In genomic region chr12:107996773-107997172, GRCm38 (mm10) we compare ENCODE assay signal across 12 mouse cellular contexts. TPM values are rescaled to one million over a fixed set of nuclear protein-coding genes. Genes with fewer than 3 reads are reported as not detected.
A peak's percentile ranks its signal among the peaks of the same experiment; 100 is the strongest.
DNase-seq lines count a peak whose midpoint lies in the region; ATAC-seq and TF ChIP-seq lines count a peak whose summit lies in the region.
"Had no signal": no experiment of that assay in that cellular context is flagged by ENCODE, and none has a peak within 500 bp of the region (broad histone marks: within the 10 kb centered on the region; RNA-seq: fewer than 3 reads in every experiment).

No protein-coding gene starts in this region.

- no peak for TF ChIP-seq CTCF in midbrain, postnatal 0 days (IDR thresholded peaks at IDR 0.05)

- ATAC-seq in limb, embryonic 12.5 days (ENCODE audit: insufficient number of reproducible peaks, insufficient read depth, low FRiP score, low TSS enrichment, low read depth) = no peak
- ATAC-seq in embryonic facial prominence, embryonic 14.5 days (ENCODE audit: low read depth) = no peak
- no peak for ATAC-seq in hindbrain, embryonic 14.5 days (ENCODE audit: low FRiP score)
- no peak for ATAC-seq in midbrain, postnatal 0 days (ENCODE audit: low FRiP score)
- ATAC-seq in intestine, embryonic 16.5 days = no peak

- peak overlapping the region; percentile 9; the same call in 1 of the 2 replicates for H3K4me2 ChIP-seq in limb, embryonic 12.5 days
- H3K4me2 ChIP-seq in embryonic facial prominence, embryonic 14.5 days (ENCODE audit: low read depth, low read length) = peak overlapping the region; percentile 78
- peak overlapping the region; percentile 81 for H3K4me2 ChIP-seq in hindbrain, embryonic 14.5 days (replicated peaks)
- peak overlapping the region; percentile 95 for H3K4me2 ChIP-seq in midbrain, postnatal 0 days (ENCODE audit: low read depth, low read length, poor library complexity, severe bottlenecking)
- H3K4me2 ChIP-seq in intestine, embryonic 16.5 days (ENCODE audit: low read depth, low read length) = no peak overlapping the region
- H3K4me2 ChIP-seq: stomach, embryonic 15.5 days had no signal

- 10% methylated on average over 4 of the region's 4 CpGs for WGBS in limb, embryonic 12.5 days
- 37% methylated on average over 4 of the region's 4 CpGs for WGBS in limb, embryonic 10.5 days
- 32% methylated on average over 4 of the region's 4 CpGs for WGBS in embryonic facial prominence, embryonic 14.5 days
- 51% methylated on average over 4 of the region's 4 CpGs for WGBS in hindbrain, embryonic 14.5 days
- WGBS in midbrain, postnatal 0 days = 42% methylated on average over 4 of the region's 4 CpGs
- 55% methylated on average over 4 of the region's 4 CpGs for WGBS in intestine, embryonic 16.5 days

- H3K4me3 ChIP-seq in limb, embryonic 12.5 days (replicated peaks) = no peak overlapping the region
- no peak overlapping the region for H3K4me3 ChIP-seq in limb, embryonic 10.5 days
- H3K4me3 ChIP-seq in embryonic facial prominence, embryonic 14.5 days (ENCODE audit: low read depth, low read length) = no peak overlapping the region; the same call in 1 of the 2 replicates
- H3K4me3 ChIP-seq in hindbrain, embryonic 14.5 days (replicated peaks; ENCODE audit: low read length) = peak overlapping the region; percentile 23; the same call in 1 of the 2 replicates
- peak overlapping the region; percentile 81; the same call in 1 of the 2 replicates for H3K4me3 ChIP-seq in midbrain, postnatal 0 days (ENCODE audit: low read depth, low read length)
- H3K4me3 ChIP-seq in intestine, embryonic 16.5 days (ENCODE audit: low read length) = no peak overlapping the region
- H3K4me3 ChIP-seq: stomach, embryonic 15.5 days had no signal

- H3K27ac ChIP-seq in limb, embryonic 12.5 days = no peak overlapping the region
- no peak overlapping the region for H3K27ac ChIP-seq in limb, embryonic 10.5 days
- H3K27ac ChIP-seq in embryonic facial prominence, embryonic 14.5 days (replicated peaks; ENCODE audit: low read depth, low read length) = no peak overlapping the region
- peak overlapping the region; percentile 69 for H3K27ac ChIP-seq in hindbrain, embryonic 14.5 days
- peak overlapping the region; percentile 27; the same call in 1 of the 2 replicates for H3K27ac ChIP-seq in midbrain, postnatal 0 days (ENCODE audit: low read depth, low read length)
- no peak overlapping the region for H3K27ac ChIP-seq in intestine, embryonic 16.5 days (ENCODE audit: low read length)
- H3K27ac ChIP-seq: stomach, embryonic 15.5 days had no signal

- H3K9me3 ChIP-seq in limb, embryonic 12.5 days = no peaks in the 10 kb centered on the region
- no peaks in the 10 kb centered on the region for H3K9me3 ChIP-seq in limb, embryonic 10.5 days (replicated peaks)
- no peaks in the 10 kb centered on the region for H3K9me3 ChIP-seq in embryonic facial prominence, embryonic 14.5 days (ENCODE audit: control insufficient read depth, low read length)
- no peaks in the 10 kb centered on the region for H3K9me3 ChIP-seq in hindbrain, embryonic 14.5 days (ENCODE audit: control insufficient read depth, low read length)
- H3K9me3 ChIP-seq in midbrain, postnatal 0 days (ENCODE audit: low read length) = no peaks in the 10 kb centered on the region
- no peaks in the 10 kb centered on the region for H3K9me3 ChIP-seq in intestine, embryonic 16.5 days (ENCODE audit: control insufficient read depth, low read length)
- H3K9me3 ChIP-seq: stomach, embryonic 15.5 days had no signal

- peaks cover 76% of the 10 kb centered on the region for H3K4me1 ChIP-seq in limb, embryonic 12.5 days (replicated peaks)
- peaks cover 84% of the 10 kb centered on the region for H3K4me1 ChIP-seq in limb, embryonic 10.5 days
- H3K4me1 ChIP-seq in embryonic facial prominence, embryonic 14.5 days (ENCODE audit: control insufficient read depth, insufficient read depth, low read length) = peaks cover 43% of the 10 kb centered on the region; the same call in 1 of the 2 replicates
- H3K4me1 ChIP-seq in hindbrain, embryonic 14.5 days (replicated peaks; ENCODE audit: control insufficient read depth, insufficient read depth, low read length) = peaks cover 45% of the 10 kb centered on the region
- peaks cover 6% of the 10 kb centered on the region; the same call in 1 of the 2 replicates for H3K4me1 ChIP-seq in midbrain, postnatal 0 days (ENCODE audit: insufficient read depth, low read length)
- peaks cover 15% of the 10 kb centered on the region for H3K4me1 ChIP-seq in intestine, embryonic 16.5 days (ENCODE audit: control insufficient read depth, insufficient read depth, low read length)

- H3K36me3 ChIP-seq in limb, embryonic 12.5 days = no peaks in the 10 kb centered on the region
- H3K36me3 ChIP-seq in limb, embryonic 10.5 days = no peaks in the 10 kb centered on the region
- no peaks in the 10 kb centered on the region for H3K36me3 ChIP-seq in embryonic facial prominence, embryonic 14.5 days (ENCODE audit: control insufficient read depth, insufficient read depth, low read length)
- H3K36me3 ChIP-seq in hindbrain, embryonic 14.5 days (replicated peaks; ENCODE audit: control insufficient read depth, insufficient read depth) = no peaks in the 10 kb centered on the region
- no peaks in the 10 kb centered on the region for H3K36me3 ChIP-seq in midbrain, postnatal 0 days (ENCODE audit: insufficient read depth, low read length)
- no peaks in the 10 kb centered on the region for H3K36me3 ChIP-seq in intestine, embryonic 16.5 days (ENCODE audit: control insufficient read depth, insufficient read depth, low read length)
- H3K36me3 ChIP-seq: stomach, embryonic 15.5 days had no signal

- H3K9ac ChIP-seq in limb, embryonic 12.5 days (replicated peaks) = no peak overlapping the region
- no peak overlapping the region for H3K9ac ChIP-seq in embryonic facial prominence, embryonic 14.5 days (ENCODE audit: low read depth, low read length)
- peak overlapping the region; percentile 51 for H3K9ac ChIP-seq in hindbrain, embryonic 14.5 days
- H3K9ac ChIP-seq in midbrain, postnatal 0 days (replicated peaks; ENCODE audit: low read length, poor library complexity, severe bottlenecking) = 0 out of 2 replicates have a peak overlapping the region, but pooled peaks have one; percentile 33
- H3K9ac ChIP-seq in intestine, embryonic 16.5 days (ENCODE audit: low read depth, low read length) = no peak overlapping the region
- H3K9ac ChIP-seq: stomach, embryonic 15.5 days had no signal

- H3K27me3 ChIP-seq in limb, embryonic 12.5 days = peaks cover 43% of the 10 kb centered on the region
- peaks cover 39% of the 10 kb centered on the region for H3K27me3 ChIP-seq in limb, embryonic 10.5 days (ENCODE audit: low read depth, poor library complexity, severe bottlenecking)
- H3K27me3 ChIP-seq in embryonic facial prominence, embryonic 14.5 days (replicated peaks; ENCODE audit: control insufficient read depth, insufficient read depth, low read length) = no peaks in the 10 kb centered on the region; the same call in 1 of the 2 replicates
- no peaks in the 10 kb centered on the region for H3K27me3 ChIP-seq in hindbrain, embryonic 14.5 days (ENCODE audit: control insufficient read depth, insufficient read depth, low read length)
- 0 out of 2 replicates have a peak, but pooled peaks cover 3% of the 10 kb centered on the region for H3K27me3 ChIP-seq in midbrain, postnatal 0 days (ENCODE audit: insufficient read depth, low read length)
- no peaks in the 10 kb centered on the region for H3K27me3 ChIP-seq in intestine, embryonic 16.5 days (replicated peaks; ENCODE audit: control insufficient read depth, insufficient read depth, low read length)

- DNase-seq in limb, embryonic 10.5 days (ENCODE audit: low spot score) = no peak
- no peak for DNase-seq in embryonic facial prominence, embryonic 14.5 days (ENCODE audit: low spot score)
- no peak for DNase-seq in hindbrain, embryonic 14.5 days (ENCODE audit: low spot score)
- DNase-seq in midbrain, postnatal 0 days (ENCODE audit: low spot score) = no peak
- DNase-seq in right cerebral cortex, postnatal 25 days = no peak
- DNase-seq in cerebellum, postnatal 4 days (ENCODE audit: low spot score in 2 of 2) = no peak
- DNase-seq: adrenal gland, postnatal 10 days; heart, adult 11 months; lung, postnatal 14 days had no signal

RNA-seq across cellular contexts. Expression of gene Bcl11b, which starts 6.6 kb away (rescaled TPM):
- 19.6 and 19.9 TPM in 2 replicates for polyA plus RNA-seq in limb, embryonic 12.5 days (2016; fragmentation: Nextera tagmentation; extraction: Ambion mirVana)
- polyA plus RNA-seq in limb, embryonic 10.5 days (2016; fragmentation: Nextera tagmentation; extraction: Ambion mirVana) = 5.4 and 7.8 TPM in 2 replicates
- polyA plus RNA-seq in embryonic facial prominence, embryonic 14.5 days (2014; fragmentation: Nextera tagmentation; extraction: Ambion mirVana) = 16.5 and 20.7 TPM in 2 replicates
- polyA plus RNA-seq in hindbrain, embryonic 14.5 days (2014; fragmentation: Nextera tagmentation; extraction: Ambion mirVana) = 29.6 and 30.7 TPM in 2 replicates
- total RNA-seq in midbrain, postnatal 0 days (2014; rRNA removed) = 55.2 and 56.8 TPM in 2 replicates
- 18.9 and 19.0 TPM in 2 replicates for polyA plus RNA-seq in midbrain, postnatal 0 days (2015; fragmentation: Nextera tagmentation; extraction: Ambion mirVana)
- polyA plus RNA-seq in intestine, embryonic 16.5 days (2015; fragmentation: Nextera tagmentation; extraction: Ambion mirVana) = 3.4 and 5.5 TPM in 2 replicates

Comparison
In these comparisons a context has a peak if more than half of its experiments do, and no peak if none do; other contexts are left out.
1. H3K27ac ChIP-seq: peak in hindbrain, embryonic 14.5 days (single experiment) and midbrain, postnatal 0 days (single experiment); none in limb, embryonic 12.5 days (single experiment), limb, embryonic 10.5 days (single experiment), embryonic facial prominence, embryonic 14.5 days (single experiment) and intestine, embryonic 16.5 days (single experiment).
2. H3K4me3 ChIP-seq: peak in hindbrain, embryonic 14.5 days (single experiment) and midbrain, postnatal 0 days (single experiment); none in limb, embryonic 12.5 days (single experiment), limb, embryonic 10.5 days (single experiment), embryonic facial prominence, embryonic 14.5 days (single experiment) and intestine, embryonic 16.5 days (single experiment).
3. H3K9ac ChIP-seq: peak in hindbrain, embryonic 14.5 days (single experiment) and midbrain, postnatal 0 days (single experiment); none in limb, embryonic 12.5 days (single experiment), embryonic facial prominence, embryonic 14.5 days (single experiment) and intestine, embryonic 16.5 days (single experiment).